Mouse (Mus musculus): ENCODE data around the gene Btn2a2.

The Btn2a2 gene

DNA sequence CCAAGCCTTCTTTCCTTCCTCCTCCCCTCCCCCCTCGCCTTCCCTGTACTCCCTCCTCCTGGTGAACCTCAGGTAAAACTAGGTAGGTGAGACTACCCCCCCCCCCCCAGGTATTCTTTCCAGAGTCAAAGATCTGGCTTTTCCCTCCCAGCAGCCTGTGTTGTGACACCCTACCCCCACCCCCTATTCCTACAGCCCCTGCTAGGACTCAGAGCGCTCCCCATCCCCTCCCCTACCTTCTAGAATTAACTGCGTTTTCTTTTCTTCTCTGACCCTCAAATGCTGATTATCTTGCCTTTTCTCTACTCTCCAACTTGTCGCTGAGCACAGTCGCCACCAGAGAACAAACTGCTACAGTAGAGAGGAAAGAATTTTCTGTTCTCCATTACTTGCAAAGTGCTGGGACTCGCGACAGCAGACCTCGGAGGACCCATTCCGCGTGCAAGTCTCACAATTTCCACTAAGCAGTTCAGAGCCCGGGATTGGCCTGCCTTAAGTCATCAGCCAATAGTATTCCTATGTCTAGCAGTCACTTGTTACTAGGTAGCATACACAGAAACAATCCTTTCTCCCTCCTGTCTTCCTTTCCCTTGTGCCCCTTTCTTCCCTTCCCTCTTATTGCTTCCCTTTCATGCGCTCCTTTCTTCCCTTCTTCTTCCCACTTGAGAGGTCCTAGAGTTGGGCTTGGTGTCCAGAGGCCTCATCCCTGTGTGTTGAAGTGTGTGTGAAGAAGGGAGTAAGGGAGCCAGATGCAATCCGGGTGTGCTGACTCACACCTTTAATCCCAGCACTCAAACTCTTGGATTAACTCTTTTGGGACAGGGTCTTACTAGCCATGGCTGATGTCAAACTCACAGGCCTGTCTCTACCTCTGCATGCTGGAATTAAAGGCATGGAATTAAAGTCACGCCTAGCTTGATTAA, at the start of gene Btn2a2:
Btn2a2 (minus strand) TSS at position 458 of the 923 bp plus-strand sequence.
- DNase-seq: peak; percentile 52 to 59

DNA sequence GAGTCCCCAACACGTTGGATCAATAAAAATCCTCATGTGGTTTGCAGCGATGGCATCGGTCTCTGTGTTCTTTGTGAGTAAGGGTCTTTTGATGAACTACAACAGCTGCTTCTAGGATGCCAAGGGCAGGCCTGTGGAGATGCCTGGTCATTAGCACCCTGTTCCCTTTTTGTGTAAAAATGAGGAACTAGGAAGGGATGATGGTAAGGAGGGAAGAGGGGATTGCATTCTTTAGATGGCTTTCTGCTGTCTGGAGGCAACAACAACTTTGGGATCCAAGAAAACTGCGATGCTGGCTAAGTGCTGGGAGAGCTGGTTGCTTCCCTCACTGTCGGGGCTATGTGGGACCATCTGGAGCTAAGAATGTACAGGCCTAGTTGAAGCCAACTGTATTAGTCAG, 49.6 kb upstream of the Btn2a2 start:
- no peak for DNase-seq

DNA sequence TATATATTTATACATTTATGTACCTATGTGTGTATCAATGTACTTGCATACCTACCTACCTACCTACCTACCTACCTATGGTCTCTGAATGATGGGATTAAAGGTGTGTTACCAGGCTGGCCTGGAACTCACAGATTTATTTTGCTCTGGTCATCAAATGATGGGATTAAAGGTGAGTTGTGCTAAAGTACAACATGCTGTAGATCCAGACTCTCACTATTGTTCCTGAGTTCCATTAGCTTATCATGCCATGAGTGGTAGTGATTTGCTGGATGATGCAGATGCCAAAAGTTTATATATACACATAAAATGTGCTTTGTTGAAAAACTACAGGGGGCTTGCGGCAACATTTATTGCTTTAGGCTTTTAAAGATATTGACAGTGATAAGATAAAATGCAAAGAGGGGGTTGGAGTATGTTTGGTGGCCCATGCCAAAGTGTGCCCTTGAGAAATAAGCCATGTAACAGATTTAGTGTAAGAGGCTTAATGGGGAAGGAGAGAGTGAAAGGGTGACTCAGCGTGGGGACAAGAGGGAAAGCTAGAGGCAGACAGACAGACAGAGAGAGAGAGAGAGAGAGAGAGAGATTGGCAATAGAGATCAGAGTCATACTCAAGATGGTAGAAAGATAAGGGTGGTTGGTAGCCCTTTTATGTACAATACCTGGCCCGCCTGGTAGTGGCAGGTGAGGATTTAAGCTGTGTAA, 48.5 kb upstream of the Btn2a2 start:
- no peak for DNase-seq

DNA sequence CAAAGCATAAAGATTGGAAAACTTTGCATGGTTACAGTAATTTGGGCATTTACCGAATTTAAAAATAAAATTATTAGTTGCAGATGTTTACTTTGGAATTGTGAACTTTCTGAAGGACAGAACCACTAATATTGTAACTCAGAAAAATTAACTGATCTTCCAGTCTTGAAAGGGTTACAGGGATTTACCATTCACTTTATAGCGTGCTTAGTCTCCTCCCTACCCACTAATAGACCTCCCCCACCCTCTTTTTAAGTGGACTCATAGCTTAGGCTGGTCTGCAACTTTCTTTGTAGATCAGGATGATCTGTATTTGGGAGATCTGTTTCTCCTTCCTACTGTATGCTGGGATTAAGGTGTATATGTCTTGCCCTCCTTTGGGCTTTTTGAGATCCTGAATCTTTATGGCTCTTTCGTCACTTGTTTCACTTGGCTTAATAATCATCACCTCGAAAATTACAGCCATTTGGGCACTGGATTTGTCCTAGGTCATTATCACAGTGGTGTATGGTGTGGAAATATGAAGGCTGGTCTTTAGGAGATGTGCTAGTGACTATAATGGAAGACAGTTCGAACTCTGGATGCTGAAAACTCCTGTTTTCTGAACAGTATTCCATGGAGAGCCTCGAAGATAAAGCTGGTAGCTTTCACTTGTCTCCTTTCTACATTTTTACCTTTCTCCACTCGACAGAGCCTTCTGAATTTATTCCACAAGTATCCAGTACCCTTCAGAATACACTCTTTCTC, 47.6 kb upstream of the Btn2a2 start:
- DNase-seq: no peak

DNA sequence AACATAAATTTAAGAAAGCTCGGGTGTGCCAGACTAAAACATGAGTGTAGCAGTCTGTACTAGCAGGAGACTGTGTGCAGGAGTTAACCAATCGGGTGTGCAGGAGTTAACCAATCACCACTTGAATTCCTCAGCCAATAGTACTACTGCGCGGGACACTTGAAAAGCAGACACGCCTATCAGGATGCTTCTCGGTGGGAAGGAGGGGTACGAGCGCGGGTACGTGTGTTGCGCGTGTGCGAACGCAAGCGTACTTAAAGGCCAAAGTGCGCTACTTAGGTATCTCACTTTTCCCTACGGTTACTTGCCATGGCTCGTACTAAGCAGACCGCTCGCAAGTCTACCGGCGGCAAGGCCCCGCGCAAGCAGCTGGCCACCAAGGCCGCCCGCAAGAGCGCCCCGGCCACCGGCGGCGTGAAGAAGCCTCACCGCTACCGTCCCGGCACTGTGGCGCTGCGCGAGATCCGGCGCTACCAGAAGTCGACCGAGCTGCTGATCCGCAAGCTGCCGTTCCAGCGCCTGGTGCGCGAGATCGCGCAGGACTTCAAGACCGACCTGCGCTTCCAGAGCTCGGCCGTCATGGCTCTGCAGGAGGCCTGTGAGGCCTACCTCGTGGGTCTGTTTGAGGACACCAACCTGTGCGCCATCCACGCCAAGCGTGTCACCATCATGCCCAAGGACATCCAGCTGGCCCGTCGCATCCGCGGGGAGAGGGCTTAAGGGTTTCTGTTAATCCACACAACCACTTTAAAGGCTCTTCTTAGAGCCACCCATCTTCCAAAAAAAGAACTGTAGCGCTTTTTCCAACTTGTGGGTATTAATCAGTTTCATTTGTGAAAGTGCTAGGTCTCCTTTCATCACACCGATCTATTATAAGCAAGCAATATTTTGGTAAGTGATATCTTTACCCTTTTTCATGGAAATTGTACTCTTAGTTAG, 46.7 kb upstream of the Btn2a2 start, which contains the start of gene Hist1h3g:
Hist1h3g (plus strand) TSS at position 286 of the 939 bp plus-strand sequence.
- peak; percentile 82 to 88 for DNase-seq

DNA sequence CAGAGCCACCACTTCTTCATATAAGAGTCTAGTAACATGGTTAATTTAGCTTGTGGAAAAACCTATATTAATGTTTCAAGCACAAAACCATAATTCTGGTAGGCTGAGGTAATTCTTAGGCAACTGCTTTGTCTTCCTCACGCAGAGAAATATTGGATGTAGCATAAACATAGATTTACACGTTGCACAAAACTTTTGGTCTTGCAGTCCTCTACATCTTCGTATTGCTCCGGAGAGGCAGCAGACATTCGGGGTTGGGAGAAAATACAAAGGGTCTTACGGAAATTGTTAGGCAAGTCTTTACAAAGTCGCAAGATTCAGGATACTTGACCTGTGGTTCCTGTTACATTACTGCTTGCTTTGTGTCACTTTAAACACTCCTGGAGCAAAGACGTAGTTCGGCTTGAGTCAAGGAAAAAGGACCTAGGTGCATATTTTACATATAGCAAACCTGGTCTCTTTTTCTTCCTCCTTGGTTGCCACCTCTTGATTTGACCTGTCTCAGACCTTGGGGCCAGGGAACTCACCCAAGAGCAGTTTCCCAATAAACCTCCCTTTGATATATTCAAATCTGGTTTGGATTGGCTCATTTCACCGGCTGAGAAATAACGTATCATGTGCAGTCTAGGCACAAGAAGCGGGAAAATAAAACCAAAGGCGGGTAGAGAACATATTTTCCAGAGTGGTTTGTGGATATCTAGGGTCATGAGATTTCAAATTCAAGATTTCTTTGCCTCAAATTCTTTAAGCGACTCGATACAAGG, 45.9 kb upstream of the Btn2a2 start:
- peak in 1 of 2 experiments; percentile 17 for DNase-seq

DNA sequence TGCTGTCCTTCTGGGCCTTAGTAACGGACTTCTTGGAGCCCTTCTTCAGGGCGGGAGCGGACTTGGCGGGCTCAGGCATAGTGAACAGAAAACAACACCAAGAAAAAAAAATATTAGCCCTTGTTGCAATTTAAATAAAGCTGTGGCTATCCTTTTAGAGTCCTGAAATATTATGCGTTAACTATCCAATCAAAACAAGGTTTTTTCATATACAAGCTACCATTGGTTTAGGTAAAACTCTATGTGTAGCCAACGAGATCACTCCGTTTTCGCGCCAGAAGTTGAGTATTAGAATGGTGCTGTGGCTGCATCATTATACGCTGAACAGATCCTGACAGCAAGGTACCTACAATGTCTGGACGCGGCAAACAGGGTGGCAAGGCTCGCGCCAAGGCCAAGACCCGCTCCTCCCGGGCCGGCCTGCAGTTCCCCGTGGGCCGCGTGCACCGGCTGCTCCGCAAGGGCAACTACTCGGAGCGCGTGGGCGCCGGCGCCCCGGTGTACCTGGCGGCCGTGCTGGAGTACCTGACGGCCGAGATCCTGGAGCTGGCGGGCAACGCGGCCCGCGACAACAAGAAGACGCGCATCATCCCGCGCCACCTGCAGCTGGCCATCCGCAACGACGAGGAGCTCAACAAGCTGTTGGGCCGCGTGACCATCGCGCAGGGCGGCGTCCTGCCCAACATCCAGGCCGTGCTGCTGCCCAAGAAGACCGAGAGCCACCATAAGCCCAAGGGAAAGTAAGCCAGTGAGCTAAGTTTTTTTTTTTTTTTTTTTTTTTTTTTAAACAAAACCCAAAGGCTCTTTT, 45.1 kb upstream of the Btn2a2 start, which contains the start of gene Hist1h2af:
Hist1h2af (plus strand) TSS at position 347 of the 808 bp plus-strand sequence.
- peak; percentile 30 to 46 for DNase-seq

DNA sequence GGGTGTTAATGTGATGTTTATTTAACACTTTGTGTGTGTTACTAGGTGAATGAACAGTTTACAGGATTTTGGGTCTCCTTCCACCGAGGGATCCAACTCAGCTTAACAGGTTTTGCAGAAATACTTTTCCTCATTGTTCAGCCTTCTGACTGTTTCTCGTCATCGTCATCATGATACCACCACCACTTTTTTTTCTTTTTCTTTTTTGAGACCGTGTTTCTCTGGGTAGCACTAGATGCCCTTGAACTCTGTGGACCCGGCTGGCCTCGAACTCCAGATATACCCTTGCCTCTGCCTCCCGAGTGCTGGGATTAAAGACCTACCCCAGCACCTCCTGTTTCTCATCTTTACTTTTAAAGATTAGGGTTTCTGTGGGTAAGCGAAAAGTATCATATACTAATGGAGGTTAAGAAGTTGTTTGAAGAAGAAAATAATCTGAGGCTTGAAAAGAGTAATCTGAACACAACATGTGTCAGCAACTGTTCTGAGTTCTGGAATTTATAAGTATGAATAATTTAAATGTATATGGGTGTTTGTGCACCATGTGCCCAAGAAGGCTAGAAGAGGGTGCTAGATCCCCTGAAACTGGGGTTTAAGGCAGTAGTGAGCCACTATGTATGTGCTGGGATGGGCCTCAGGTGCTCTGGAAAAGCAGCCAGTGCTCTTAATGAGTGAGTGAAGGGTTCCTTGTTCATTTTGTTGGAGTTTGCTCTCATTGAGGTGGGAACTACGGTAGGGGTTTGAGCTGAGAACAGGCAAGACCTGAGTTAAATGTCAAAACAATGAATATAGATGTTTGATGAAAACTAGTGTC, 43.8 kb upstream of the Btn2a2 start:
- DNase-seq: no peak

DNA sequence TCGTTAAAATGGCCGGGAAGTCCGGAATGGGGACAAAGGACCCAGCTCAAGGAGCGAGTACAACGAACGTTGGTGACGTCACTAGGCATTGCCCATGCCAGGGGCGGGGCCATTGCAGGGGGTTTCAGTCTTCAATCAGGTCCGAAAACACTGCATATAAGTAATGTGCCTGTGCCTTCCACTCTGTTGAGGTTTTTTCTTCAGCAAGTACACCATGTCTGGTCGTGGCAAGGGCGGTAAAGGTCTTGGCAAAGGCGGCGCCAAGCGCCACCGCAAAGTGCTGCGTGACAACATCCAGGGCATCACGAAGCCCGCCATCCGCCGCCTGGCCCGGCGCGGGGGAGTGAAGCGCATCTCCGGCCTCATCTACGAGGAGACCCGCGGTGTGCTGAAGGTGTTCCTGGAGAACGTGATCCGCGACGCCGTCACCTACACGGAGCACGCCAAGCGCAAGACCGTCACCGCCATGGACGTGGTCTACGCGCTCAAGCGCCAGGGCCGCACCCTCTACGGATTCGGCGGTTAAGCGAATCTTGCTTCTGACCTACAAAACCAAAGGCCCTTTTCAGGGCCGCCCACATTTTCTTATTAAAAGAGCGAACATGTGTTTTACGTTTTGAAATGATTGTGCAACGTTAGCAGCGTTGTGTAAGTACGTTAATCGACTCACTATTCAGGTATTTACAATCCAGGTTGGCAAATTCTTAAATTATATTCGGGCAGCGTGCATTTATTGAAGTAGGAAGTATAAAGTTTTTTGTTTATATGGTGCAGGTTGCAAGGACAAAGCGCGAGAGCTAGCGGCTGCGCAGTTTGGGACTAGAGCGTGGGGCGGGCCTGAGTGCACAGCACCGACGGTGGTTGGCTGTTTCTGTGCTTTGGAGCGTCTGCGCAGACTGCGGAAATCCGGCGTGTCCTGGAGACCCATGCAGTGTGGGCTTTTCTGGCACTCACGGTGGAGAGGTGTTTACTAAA, 42.5 kb upstream of the Btn2a2 start, which contains the start of gene Hist1h4h:
Hist1h4h (plus strand) TSS at position 150 of the 975 bp plus-strand sequence.
- DNase-seq: peak; percentile 97 to 98

DNA sequence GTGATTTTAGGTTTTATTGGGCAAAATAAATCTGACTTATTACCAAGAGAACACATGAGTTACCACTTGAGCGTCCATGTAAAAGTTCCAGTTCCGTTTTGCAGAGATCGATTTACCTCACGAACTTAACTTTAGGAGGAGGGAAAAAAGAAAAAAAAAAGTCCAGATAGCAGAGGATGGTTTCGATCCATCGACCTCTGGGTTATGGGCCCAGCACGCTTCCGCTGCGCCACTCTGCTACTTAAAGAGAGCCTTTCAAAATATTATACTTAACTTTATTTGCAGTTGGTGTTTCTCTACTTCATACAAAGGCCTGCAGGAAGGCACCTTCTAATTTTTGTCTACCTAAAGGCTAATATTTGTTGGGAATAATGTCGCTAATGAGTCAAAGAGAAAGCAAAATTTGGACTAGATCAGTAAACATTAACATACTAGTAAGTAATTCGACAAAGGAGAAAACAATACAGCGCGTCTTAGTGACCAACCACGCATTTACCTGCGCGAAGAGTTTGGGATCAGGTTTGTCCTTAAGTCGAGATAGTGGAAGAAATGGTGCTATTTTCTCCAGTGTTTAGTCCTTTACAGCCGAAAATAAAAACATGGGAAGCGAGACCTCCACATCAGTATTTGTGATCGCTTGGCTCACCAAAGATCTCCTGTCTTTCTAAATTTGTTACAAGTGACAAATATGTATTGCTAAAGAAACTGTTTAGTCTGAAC, 41.7 kb upstream of the Btn2a2 start:
- peak; percentile 58 to 63 for DNase-seq

DNA sequence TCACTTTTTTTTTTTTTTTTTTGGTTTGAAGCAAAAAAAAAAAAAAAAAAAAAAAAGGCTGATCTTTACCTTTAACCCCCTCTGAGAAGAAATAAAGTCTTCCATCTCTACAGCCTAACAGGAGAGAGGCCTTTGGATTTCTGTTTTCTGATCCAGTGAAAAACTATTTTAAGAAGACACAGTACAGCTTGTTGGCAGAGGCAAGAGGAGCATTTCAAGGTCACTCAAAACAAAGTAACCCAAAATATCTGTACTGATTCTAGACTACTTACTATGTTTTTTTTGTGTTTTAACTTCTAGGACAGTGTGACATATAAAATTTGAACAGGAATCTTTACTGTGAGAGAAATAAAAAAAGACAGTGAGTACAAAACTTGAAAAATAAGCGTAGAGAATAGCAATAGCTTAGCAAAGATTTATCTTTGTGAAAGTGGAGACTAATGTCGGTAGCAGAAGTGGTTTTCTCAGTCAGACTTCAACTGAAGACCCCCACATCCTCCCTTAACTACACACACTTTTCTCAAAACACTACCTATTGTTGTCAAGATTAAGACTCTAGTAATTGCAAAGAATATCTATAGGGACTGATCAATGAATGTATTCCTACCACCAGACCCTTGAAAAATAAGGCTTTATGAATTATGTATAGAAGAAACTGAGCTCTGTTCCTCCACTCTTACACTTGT, 41.0 kb upstream of the Btn2a2 start:
- DNase-seq: no peak

DNA sequence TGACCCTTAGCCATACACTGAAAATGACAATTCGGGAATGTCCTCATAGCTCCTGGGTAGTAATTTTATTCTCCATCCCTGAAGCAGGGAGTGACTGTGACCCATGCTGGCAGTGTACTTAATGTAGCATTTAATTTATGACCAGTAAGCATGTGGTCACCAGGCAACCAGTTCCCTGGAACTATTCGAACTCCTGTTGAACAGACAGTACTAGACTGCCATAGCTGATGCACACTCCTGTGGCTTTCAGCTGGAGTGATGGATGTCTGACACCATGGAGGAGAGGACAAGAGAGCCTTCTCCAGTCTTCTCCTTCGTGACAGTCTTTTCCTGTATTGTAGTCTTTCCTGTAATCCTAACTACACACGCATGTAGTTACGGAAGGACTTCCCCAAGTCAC, 40.3 kb upstream of the Btn2a2 start:
- DNase-seq: no peak

DNA sequence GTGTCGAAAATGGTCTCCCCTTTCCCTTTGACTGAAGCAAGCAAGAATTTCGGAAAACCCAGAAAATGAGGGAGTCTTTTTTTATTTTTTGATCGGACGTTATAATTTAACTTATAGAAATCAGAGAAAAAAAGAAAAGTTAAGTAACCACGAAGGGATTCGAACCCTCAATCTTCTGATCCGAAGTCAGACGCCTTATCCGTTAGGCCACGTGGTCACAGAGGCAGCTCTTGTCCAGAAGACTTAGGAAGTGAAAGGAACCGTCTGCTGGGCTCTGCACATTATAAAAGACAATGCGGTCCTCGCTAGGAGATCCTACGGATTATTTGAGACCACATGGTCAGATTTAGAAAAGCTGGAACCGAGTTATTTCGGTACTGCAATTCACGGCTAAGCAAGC, 37.7 kb upstream of the Btn2a2 start:
- DNase-seq: peak; percentile 88 to 91

DNA sequence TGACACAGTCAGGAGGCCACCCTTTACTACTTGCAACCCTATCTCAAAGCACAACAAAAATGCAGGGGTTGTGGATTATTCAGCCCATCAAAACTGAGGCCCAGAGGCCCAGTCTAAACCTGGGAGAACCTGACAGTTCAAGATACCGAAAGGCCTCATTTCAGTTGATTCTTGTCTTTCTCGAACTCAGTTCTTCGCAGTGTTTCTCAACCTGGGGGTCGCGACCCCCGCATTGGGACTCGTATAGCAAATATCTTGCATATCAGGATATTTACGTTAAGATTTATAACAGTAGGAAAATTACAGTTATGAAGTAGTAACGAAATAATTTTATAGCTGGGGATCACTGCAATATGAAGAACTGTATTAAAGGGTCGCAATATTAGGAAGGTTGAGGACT, 37.2 kb upstream of the Btn2a2 start:
- DNase-seq: no peak

DNA sequence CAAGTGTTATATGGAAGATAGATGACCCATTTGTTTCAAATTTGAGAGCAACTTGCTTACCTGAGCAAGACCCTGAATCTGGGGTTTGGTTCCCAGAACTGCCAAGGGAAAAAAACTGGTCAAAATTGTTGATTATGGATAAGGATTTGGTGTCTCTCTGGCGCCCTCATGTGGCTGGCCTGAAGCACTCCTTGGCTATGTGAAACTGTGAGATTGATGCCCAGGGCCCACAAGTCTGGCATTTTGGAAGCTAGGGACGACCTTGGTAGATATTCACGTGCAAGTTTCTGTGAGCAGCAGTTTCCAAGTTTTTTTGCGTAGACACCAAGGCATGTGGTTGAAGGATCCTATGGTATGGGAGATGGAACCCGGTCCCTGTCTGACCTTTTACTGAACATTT, 36.0 kb upstream of the Btn2a2 start:
- DNase-seq: peak; percentile 52 to 69

DNA sequence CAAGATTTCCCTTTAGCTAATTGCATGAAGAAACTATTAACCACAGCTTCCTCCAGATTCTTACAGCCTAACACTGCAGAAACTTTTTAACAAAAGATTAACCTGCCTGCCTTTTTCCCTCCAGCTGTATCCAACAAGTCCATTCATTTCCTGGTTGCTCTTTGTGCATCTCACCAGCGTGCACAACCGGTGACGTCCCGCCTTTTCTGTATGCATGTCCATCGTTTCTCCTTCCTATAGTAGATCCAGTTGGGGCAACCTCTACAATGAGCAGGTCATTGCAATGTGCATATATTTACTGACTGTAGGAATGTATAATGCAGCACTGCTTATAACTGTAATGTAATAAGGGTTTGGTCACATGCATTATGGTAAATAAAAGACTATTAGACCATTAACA, 35.3 kb upstream of the Btn2a2 start:
- no peak for DNase-seq

DNA sequence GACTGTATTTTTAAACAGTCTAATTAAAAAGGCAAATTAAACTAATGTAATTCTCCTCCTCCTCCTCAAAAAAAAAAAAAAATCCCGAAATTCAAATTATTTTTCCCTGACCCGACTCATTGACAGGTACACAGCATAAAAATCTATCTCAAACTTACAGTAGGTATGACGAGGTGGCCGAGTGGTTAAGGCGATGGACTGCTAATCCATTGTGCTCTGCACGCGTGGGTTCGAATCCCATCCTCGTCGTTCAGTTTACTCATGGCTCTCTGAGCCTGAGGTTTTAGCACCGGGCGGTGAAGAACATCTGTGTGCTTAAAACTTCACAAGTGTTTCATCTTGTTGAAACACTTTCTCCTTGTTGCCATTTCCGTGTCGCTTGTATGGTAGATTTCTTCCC, 33.0 kb upstream of the Btn2a2 start:
- peak; percentile 79 to 81 for DNase-seq

Data from lung, adult 18-20 months (tissue).